Mouse (Mus musculus): ENCODE results near the gene Pex10.

Pex10 gene

GRCm38 (mm10) chr4:155066834-155067522 is at the start of gene Pex10:
Gene Pex10, plus strand, starts transcription at chr4:155067016.
- DNase-seq (ENCODE audit: low read depth, low spot score) = peak; percentile 97

GRCm38 (mm10) chr4:155017253-155017878 is 49.5 kb upstream of the Pex10 start:
- no peak for DNase-seq (ENCODE audit: low read depth, low spot score)

- no peak for DNase-seq (ENCODE audit: low read depth, low spot score)
These were observed 48.8 kb upstream of the Pex10 start for GRCm38 (mm10) chr4:155018066-155018465.

- no peak for DNase-seq (ENCODE audit: low read depth, low spot score)
These were observed 48.0 kb upstream of the Pex10 start for GRCm38 (mm10) chr4:155018601-155019335.

- DNase-seq (ENCODE audit: low read depth, low spot score) = peak; percentile 44
These were observed 47.4 kb upstream of the Pex10 start for GRCm38 (mm10) chr4:155019336-155019847.

GRCm38 (mm10) chr4:155020141-155020540 is 46.7 kb upstream of the Pex10 start:
- no peak for DNase-seq (ENCODE audit: low read depth, low spot score)

GRCm38 (mm10) chr4:155020813-155021212 is 46.0 kb upstream of the Pex10 start:
- no peak for DNase-seq (ENCODE audit: low read depth, low spot score)

GRCm38 (mm10) chr4:155022228-155022855 is 44.5 kb upstream of the Pex10 start:
- DNase-seq (ENCODE audit: low read depth, low spot score) = no peak

GRCm38 (mm10) chr4:155024170-155025010 is 42.4 kb upstream of the Pex10 start:
- DNase-seq (ENCODE audit: low read depth, low spot score) = no peak

GRCm38 (mm10) chr4:155033115-155033514 is 33.7 kb upstream of the Pex10 start:
- DNase-seq (ENCODE audit: low read depth, low spot score) = no peak

GRCm38 (mm10) chr4:155034202-155034601 is 32.6 kb upstream of the Pex10 start:
- DNase-seq (ENCODE audit: low read depth, low spot score) = no peak

GRCm38 (mm10) chr4:155034787-155035186 is 32.0 kb upstream of the Pex10 start:
- DNase-seq (ENCODE audit: low read depth, low spot score) = no peak

GRCm38 (mm10) chr4:155040197-155040596 is 26.6 kb upstream of the Pex10 start:
- DNase-seq (ENCODE audit: low read depth, low spot score) = no peak

GRCm38 (mm10) chr4:155040696-155041095 is 26.1 kb upstream of the Pex10 start:
- DNase-seq (ENCODE audit: low read depth, low spot score) = no peak

GRCm38 (mm10) chr4:155042606-155043288 is 24.1 kb upstream of the Pex10 start:
- DNase-seq (ENCODE audit: low read depth, low spot score) = no peak

- DNase-seq (ENCODE audit: low read depth, low spot score) = no peak
These were observed 23.6 kb upstream of the Pex10 start for GRCm38 (mm10) chr4:155043289-155043625.

- no peak for DNase-seq (ENCODE audit: low read depth, low spot score)
These were observed 20.2 kb upstream of the Pex10 start for GRCm38 (mm10) chr4:155046636-155047035.

GRCm38 (mm10) chr4:155050116-155050515 is 16.7 kb upstream of the Pex10 start:
- peak; percentile 85 for DNase-seq (ENCODE audit: low read depth, low spot score)

- no peak for DNase-seq (ENCODE audit: low read depth, low spot score)
These were observed 10.1 kb upstream of the Pex10 start, which contains the start of gene Plch2 for GRCm38 (mm10) chr4:155056724-155057123. Gene Plch2, minus strand, starts transcription at chr4:155056784.

GRCm38 (mm10) chr4:155058325-155058724 is 8.5 kb upstream of the Pex10 start:
- no peak for DNase-seq (ENCODE audit: low read depth, low spot score)
